Mouse (Mus musculus): ENCODE measurements around the gene Pdik1l. TPM values are rescaled to one million over a fixed set of nuclear protein-coding genes. Genes with fewer than 3 reads are reported as not detected.

The Pdik1l gene
- total RNA-seq, 1 experiment: 13.2 TPM

GRCm38 (mm10) chr4:134314081-134314655, 26.5 kb upstream of the Pdik1l start:
- Histone ChIP-seq H3K4me3 (ENCODE audit: insufficient read depth in 1 of 2, low read depth in 1 of 2, low read length in 2 of 2, poor library complexity in 1 of 2, severe bottlenecking in 1 of 2) (no peak overlapping the region), H3K9me3 (ENCODE audit: control insufficient read depth, insufficient read depth, low read depth, low read length) (no peaks in the 10 kb centered on the region), H3K36me3 (ENCODE audit: control insufficient read depth, insufficient read depth, low read length, poor library complexity, severe bottlenecking) (no peaks in the 10 kb centered on the region), H3K4me1 (ENCODE audit: control insufficient read depth in 2 of 2, insufficient read depth in 2 of 2, low read length in 2 of 2, poor library complexity in 1 of 2) (peaks cover 5 to 20% of the 10 kb centered on the region in 2 experiments), H3K9ac (ENCODE audit: insufficient read depth, low read depth, low read length, poor library complexity, severe bottlenecking) (peak overlapping the region; percentile 7; the same call in 1 of the 2 replicates), H3K27ac (ENCODE audit: insufficient read depth, low read depth, low read length, poor library complexity, severe bottlenecking) (peak overlapping the region; percentile 71)
- TF ChIP-seq CHD2 (IDR thresholded peaks at IDR 0.05; ENCODE audit: low read depth, low read length) (no peak), MAFK (IDR thresholded peaks at IDR 0.05; ENCODE audit: insufficient read depth, low read depth, low read length) (no peak), HCFC1 (IDR thresholded peaks at IDR 0.05; ENCODE audit: borderline replicate concordance, insufficient read depth, low read length) (no peak)
- no peak for DNase-seq (ENCODE audit: low read depth, low spot score)
- in situ Hi-C loops (cut with MboI; ENCODE audit: low sequenced_read_pairs in 2 of 2, unreplicated experiment in 2 of 2): no loop called here

DNA sequence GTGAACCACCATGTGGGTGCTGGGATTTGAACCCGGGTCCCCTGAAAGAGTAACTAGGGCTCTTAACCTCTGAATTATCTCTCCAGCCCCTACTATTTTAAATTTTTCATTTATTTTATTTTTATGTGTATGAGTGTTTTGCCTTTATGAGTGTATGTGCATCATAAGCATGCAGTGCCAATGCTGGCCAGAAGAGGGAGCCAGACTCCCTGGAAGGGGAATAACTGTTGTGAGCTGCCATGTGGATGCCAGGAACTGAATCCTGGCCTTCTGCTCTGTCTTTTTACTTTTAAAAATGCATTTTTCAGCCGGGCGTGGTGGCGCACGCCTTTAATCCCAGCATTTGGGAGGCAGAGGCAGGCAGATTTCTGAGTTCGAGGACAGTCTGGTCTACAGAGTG, 25.2 kb upstream of the Pdik1l start:
- TF ChIP-seq ZNF384 (IDR thresholded peaks at IDR 0.05; ENCODE audit: low read depth, low read length) (0 out of 2 replicates have a peak, but pooled peaks have one; percentile 24), HCFC1 (IDR thresholded peaks at IDR 0.05; ENCODE audit: borderline replicate concordance, insufficient read depth, low read length) (no peak), CHD2 (IDR thresholded peaks at IDR 0.05; ENCODE audit: low read depth, low read length) (no peak), ZC3H11A (IDR thresholded peaks at IDR 0.05; ENCODE audit: borderline replicate concordance, low read depth, low read length) (peak; percentile 36; the same call in 1 of the 2 replicates), MAFK (IDR thresholded peaks at IDR 0.05; ENCODE audit: insufficient read depth, low read depth, low read length) (no peak)
- Histone ChIP-seq H3K4me3 (ENCODE audit: insufficient read depth in 1 of 2, low read depth in 1 of 2, low read length in 2 of 2, poor library complexity in 1 of 2, severe bottlenecking in 1 of 2) (no peak overlapping the region), H3K9ac (ENCODE audit: insufficient read depth, low read depth, low read length, poor library complexity, severe bottlenecking) (no peak overlapping the region), H3K9me3 (ENCODE audit: control insufficient read depth, insufficient read depth, low read depth, low read length) (no peaks in the 10 kb centered on the region), H3K36me3 (ENCODE audit: control insufficient read depth, insufficient read depth, low read length, poor library complexity, severe bottlenecking) (no peaks in the 10 kb centered on the region), H3K27ac (ENCODE audit: insufficient read depth, low read depth, low read length, poor library complexity, severe bottlenecking) (no peak overlapping the region), H3K4me1 (ENCODE audit: control insufficient read depth in 2 of 2, insufficient read depth in 2 of 2, low read length in 2 of 2, poor library complexity in 1 of 2) (peaks cover 5 to 16% of the 10 kb centered on the region in 2 experiments)
- DNase-seq (ENCODE audit: low read depth, low spot score): peak; percentile 63
- in situ Hi-C loops (cut with MboI; ENCODE audit: low sequenced_read_pairs in 2 of 2, unreplicated experiment in 2 of 2): no loop called here

DNA sequence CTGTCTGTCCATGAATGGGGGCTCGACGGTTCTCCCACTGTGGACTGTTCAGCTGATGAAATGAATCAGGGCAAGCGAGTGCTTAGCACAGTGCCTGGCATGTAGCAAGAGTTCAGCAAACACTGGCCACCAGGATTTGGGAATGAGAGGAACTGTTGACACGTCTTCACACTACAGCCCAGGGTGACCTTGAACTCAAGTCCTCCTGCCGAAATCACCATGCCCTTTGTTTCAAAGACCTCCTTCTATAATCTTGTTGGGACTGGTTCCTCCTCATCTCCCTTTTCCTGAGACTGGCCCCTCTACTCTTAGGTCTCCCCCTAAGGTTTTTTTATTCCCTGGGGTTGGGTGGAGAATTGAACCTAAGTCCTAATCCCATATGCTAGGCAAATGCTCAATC, 24.6 kb upstream of the Pdik1l start:
- no peaks in the 10 kb centered on the region for H3K36me3 ChIP-seq (ENCODE audit: control insufficient read depth, insufficient read depth, low read length, poor library complexity, severe bottlenecking)
- in situ Hi-C loops (cut with MboI; ENCODE audit: low sequenced_read_pairs in 2 of 2, unreplicated experiment in 2 of 2): no loop called here
- no peak for DNase-seq (ENCODE audit: low read depth, low spot score)
- H3K9me3 ChIP-seq (ENCODE audit: control insufficient read depth, insufficient read depth, low read depth, low read length): no peaks in the 10 kb centered on the region
- TF ChIP-seq HCFC1 (IDR thresholded peaks at IDR 0.05; ENCODE audit: borderline replicate concordance, insufficient read depth, low read length) (no peak), ZC3H11A (IDR thresholded peaks at IDR 0.05; ENCODE audit: borderline replicate concordance, low read depth, low read length) (no peak), ZNF384 (IDR thresholded peaks at IDR 0.05; ENCODE audit: low read depth, low read length) (no peak), CHD2 (IDR thresholded peaks at IDR 0.05; ENCODE audit: low read depth, low read length) (no peak), MAFK (IDR thresholded peaks at IDR 0.05; ENCODE audit: insufficient read depth, low read depth, low read length) (no peak)
- no peak overlapping the region for H3K27ac ChIP-seq (ENCODE audit: insufficient read depth, low read depth, low read length, poor library complexity, severe bottlenecking)
- H3K4me1 ChIP-seq (ENCODE audit: control insufficient read depth in 2 of 2, insufficient read depth in 2 of 2, low read length in 2 of 2, poor library complexity in 1 of 2): peaks cover 5 to 18% of the 10 kb centered on the region in 2 experiments
- H3K4me3 ChIP-seq (ENCODE audit: insufficient read depth in 1 of 2, low read depth in 1 of 2, low read length in 2 of 2, poor library complexity in 1 of 2, severe bottlenecking in 1 of 2): no peak overlapping the region
- no peak overlapping the region for H3K9ac ChIP-seq (ENCODE audit: insufficient read depth, low read depth, low read length, poor library complexity, severe bottlenecking)

- Histone ChIP-seq H3K4me1 (ENCODE audit: control insufficient read depth in 2 of 2, insufficient read depth in 2 of 2, low read length in 2 of 2, poor library complexity in 1 of 2) (peaks cover 7 to 19% of the 10 kb centered on the region in 2 experiments), H3K27ac (ENCODE audit: insufficient read depth, low read depth, low read length, poor library complexity, severe bottlenecking) (no peak overlapping the region), H3K36me3 (ENCODE audit: control insufficient read depth, insufficient read depth, low read length, poor library complexity, severe bottlenecking) (no peaks in the 10 kb centered on the region), H3K9me3 (ENCODE audit: control insufficient read depth, insufficient read depth, low read depth, low read length) (no peaks in the 10 kb centered on the region), H3K4me3 (ENCODE audit: insufficient read depth in 1 of 2, low read depth in 1 of 2, low read length in 2 of 2, poor library complexity in 1 of 2, severe bottlenecking in 1 of 2) (no peak overlapping the region), H3K9ac (ENCODE audit: insufficient read depth, low read depth, low read length, poor library complexity, severe bottlenecking) (no peak overlapping the region)
- TF ChIP-seq HCFC1 (IDR thresholded peaks at IDR 0.05; ENCODE audit: borderline replicate concordance, insufficient read depth, low read length): no peak
- TF ChIP-seq ZC3H11A (IDR thresholded peaks at IDR 0.05; ENCODE audit: borderline replicate concordance, low read depth, low read length): no peak
- TF ChIP-seq CHD2 (IDR thresholded peaks at IDR 0.05; ENCODE audit: low read depth, low read length): no peak
- TF ChIP-seq MAFK (IDR thresholded peaks at IDR 0.05; ENCODE audit: insufficient read depth, low read depth, low read length): no peak
- no peak for TF ChIP-seq ZNF384 (IDR thresholded peaks at IDR 0.05; ENCODE audit: low read depth, low read length)
- no peak for DNase-seq (ENCODE audit: low read depth, low spot score)
- in situ Hi-C loops (cut with MboI; ENCODE audit: low sequenced_read_pairs in 2 of 2, unreplicated experiment in 2 of 2): no loop called here
Observed at GRCm38 (mm10) chr4:134311784-134312183, 24.1 kb upstream of the Pdik1l start.
